In the genomic region with DNA sequence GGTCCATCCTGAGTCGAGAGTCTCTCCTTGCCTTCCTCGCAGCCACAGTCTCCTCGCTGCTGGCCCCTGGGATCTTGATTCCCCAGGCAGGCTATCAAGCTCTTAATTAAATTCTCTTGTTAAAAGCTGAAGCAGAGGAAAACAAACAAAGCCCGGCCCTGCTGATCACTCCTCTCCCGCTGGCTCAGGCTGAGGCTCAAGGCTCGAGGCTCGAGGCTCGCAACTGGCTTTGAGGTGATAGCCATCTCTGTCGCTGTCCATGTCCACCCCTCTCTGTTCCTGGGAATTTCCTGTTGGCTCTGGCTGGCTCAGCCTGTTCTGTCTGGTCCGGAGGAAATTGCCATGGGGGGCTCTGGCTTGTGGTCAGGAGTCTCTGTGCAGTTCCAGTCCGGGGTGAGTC, we compare ENCODE assay signal across 17 mouse cellular contexts. TPM values are rescaled to one million over a fixed set of nuclear protein-coding genes. Genes with fewer than 3 reads are reported as not detected.
DNase-seq lines count a peak whose midpoint lies in the region; ATAC-seq lines count a peak whose summit lies in the region.
"Had no signal": no experiment of that assay in that cellular context is flagged by ENCODE, and none has a peak within 500 bp of the region (broad histone marks: within the 10 kb centered on the region; RNA-seq: fewer than 3 reads in every experiment).

No protein-coding gene starts in this region.

- H3K4me2 ChIP-seq in hindbrain, embryonic 13.5 days: no peak overlapping the region
- H3K4me2 ChIP-seq in limb, embryonic 12.5 days: no peak overlapping the region
- H3K4me2 ChIP-seq: hindbrain, embryonic 15.5 days; limb, embryonic 13.5 days had no signal

- peaks cover 64% of the 10 kb centered on the region for H3K27me3 ChIP-seq in hindbrain, embryonic 10.5 days (ENCODE audit: insufficient read depth, poor library complexity, severe bottlenecking)
- peaks cover 32% of the 10 kb centered on the region for H3K27me3 ChIP-seq in hindbrain, embryonic 13.5 days
- H3K27me3 ChIP-seq in limb, embryonic 12.5 days: peaks cover 44% of the 10 kb centered on the region
- peaks cover 56% of the 10 kb centered on the region for H3K27me3 ChIP-seq in limb, embryonic 10.5 days (ENCODE audit: low read depth, poor library complexity, severe bottlenecking)

- no peaks in the 10 kb centered on the region for H3K9me3 ChIP-seq in hindbrain, embryonic 10.5 days
- no peaks in the 10 kb centered on the region for H3K9me3 ChIP-seq in hindbrain, embryonic 13.5 days
- no peaks in the 10 kb centered on the region for H3K9me3 ChIP-seq in limb, embryonic 12.5 days
- H3K9me3 ChIP-seq in limb, embryonic 10.5 days (replicated peaks): no peaks in the 10 kb centered on the region
- H3K9me3 ChIP-seq: hindbrain, embryonic 15.5 days; limb, embryonic 13.5 days had no signal

- no peak for ATAC-seq in hindbrain, embryonic 13.5 days (ENCODE audit: low FRiP score)
- ATAC-seq in limb, embryonic 12.5 days (ENCODE audit: insufficient number of reproducible peaks, insufficient read depth, low FRiP score, low TSS enrichment, low read depth): no peak
- ATAC-seq: intestine, embryonic 16.5 days had no signal

- no peak overlapping the region for H3K9ac ChIP-seq in hindbrain, embryonic 13.5 days
- peak overlapping the region; percentile 2; the same call in 1 of the 2 replicates for H3K9ac ChIP-seq in limb, embryonic 12.5 days (replicated peaks)
- H3K9ac ChIP-seq: hindbrain, embryonic 15.5 days; limb, embryonic 13.5 days; liver, embryonic 14.5 days had no signal

- H3K27ac ChIP-seq in hindbrain, embryonic 10.5 days: peak overlapping the region; percentile 19
- H3K27ac ChIP-seq in hindbrain, embryonic 13.5 days: no peak overlapping the region
- no peak overlapping the region for H3K27ac ChIP-seq in limb, embryonic 12.5 days
- no peak overlapping the region for H3K27ac ChIP-seq in limb, embryonic 10.5 days
- H3K27ac ChIP-seq: hindbrain, embryonic 15.5 days; left cerebral cortex, adult 2 months; limb, embryonic 13.5 days; liver, embryonic 14.5 days had no signal

- H3K36me3 ChIP-seq in hindbrain, embryonic 10.5 days: no peaks in the 10 kb centered on the region
- no peaks in the 10 kb centered on the region for H3K36me3 ChIP-seq in hindbrain, embryonic 13.5 days
- no peaks in the 10 kb centered on the region for H3K36me3 ChIP-seq in limb, embryonic 12.5 days
- no peaks in the 10 kb centered on the region for H3K36me3 ChIP-seq in limb, embryonic 10.5 days
- H3K36me3 ChIP-seq: hindbrain, embryonic 15.5 days; limb, embryonic 13.5 days had no signal

- peaks cover 41% of the 10 kb centered on the region for H3K4me1 ChIP-seq in hindbrain, embryonic 10.5 days (replicated peaks)
- H3K4me1 ChIP-seq in hindbrain, embryonic 13.5 days (replicated peaks): peaks cover 17% of the 10 kb centered on the region
- peaks cover 2% of the 10 kb centered on the region; the same call in 1 of the 2 replicates for H3K4me1 ChIP-seq in limb, embryonic 12.5 days (replicated peaks)
- H3K4me1 ChIP-seq in limb, embryonic 10.5 days: peaks cover 13% of the 10 kb centered on the region

- no peak overlapping the region for H3K4me3 ChIP-seq in hindbrain, embryonic 10.5 days
- H3K4me3 ChIP-seq in hindbrain, embryonic 13.5 days: no peak overlapping the region
- H3K4me3 ChIP-seq in limb, embryonic 12.5 days (replicated peaks): no peak overlapping the region
- H3K4me3 ChIP-seq in limb, embryonic 10.5 days: no peak overlapping the region
- H3K4me3 ChIP-seq: hindbrain, embryonic 15.5 days; left cerebral cortex, adult 2 months; limb, embryonic 13.5 days had no signal

- no peak for DNase-seq in hindbrain, embryonic 10.5 days (ENCODE audit: low spot score)
- no peak for DNase-seq in limb, embryonic 10.5 days (ENCODE audit: low spot score)
- peak; percentile 38 for DNase-seq in MN1 (ENCODE audit: low spot score)
- peak; percentile 29 for DNase-seq in ZHBTc4 (ENCODE audit: low read depth, low spot score)
- DNase-seq in right cerebral cortex, adult 18-20 months: no peak
- DNase-seq: heart, adult 11 months; right cerebral cortex, postnatal 4 days; thymus, postnatal 25 days had no signal

- WGBS in hindbrain, embryonic 10.5 days: 12% methylated on average over 11 of the region's 11 CpGs
- WGBS in hindbrain, embryonic 13.5 days: 11% methylated on average over 11 of the region's 11 CpGs
- WGBS in limb, embryonic 12.5 days: 21% methylated on average over 11 of the region's 11 CpGs
- 26% methylated on average over 11 of the region's 11 CpGs for WGBS in limb, embryonic 10.5 days

RNA-seq across cellular contexts. Expression of a gene that starts 4.4 kb away (rescaled TPM):
- polyA plus RNA-seq in hindbrain, embryonic 10.5 days (2016; fragmentation: Nextera tagmentation; extraction: Ambion mirVana): 0.18 and 0.52 TPM in 2 replicates
- 0.55 and 1.1 TPM in 2 replicates for polyA plus RNA-seq in hindbrain, embryonic 13.5 days (2015; fragmentation: Nextera tagmentation; extraction: Ambion mirVana)
- polyA plus RNA-seq in limb, embryonic 12.5 days (2016; fragmentation: Nextera tagmentation; extraction: Ambion mirVana): 0.11 and 0.17 TPM in 2 replicates
- polyA plus RNA-seq in limb, embryonic 10.5 days (2016; fragmentation: Nextera tagmentation; extraction: Ambion mirVana): 0.30 TPM in 1 of 2 replicates, not detected in the other
- polyA plus RNA-seq: liver, embryonic 14.5 days had no signal

RNA-seq across cellular contexts. Expression of a gene that starts 43.1 kb away (rescaled TPM):
- polyA plus RNA-seq in hindbrain, embryonic 10.5 days (2016; fragmentation: Nextera tagmentation; extraction: Ambion mirVana): 0.17 and 0.24 TPM in 2 replicates
- polyA plus RNA-seq in hindbrain, embryonic 13.5 days (2015; fragmentation: Nextera tagmentation; extraction: Ambion mirVana): 0.09 and 0.10 TPM in 2 replicates
- polyA plus RNA-seq in limb, embryonic 12.5 days (2016; fragmentation: Nextera tagmentation; extraction: Ambion mirVana): 0.19 TPM in 1 of 2 replicates, not detected in the other
- 0.11 and 0.16 TPM in 2 replicates for polyA plus RNA-seq in limb, embryonic 10.5 days (2016; fragmentation: Nextera tagmentation; extraction: Ambion mirVana)
- polyA plus RNA-seq: heart, embryonic 16.5 days; testis, adult 2 months had no signal

RNA-seq across cellular contexts. Expression of a gene that starts 50.6 kb away (rescaled TPM):
- polyA plus RNA-seq in hindbrain, embryonic 10.5 days (2016; fragmentation: Nextera tagmentation; extraction: Ambion mirVana): 108 and 133 TPM in 2 replicates
- polyA plus RNA-seq in hindbrain, embryonic 13.5 days (2015; fragmentation: Nextera tagmentation; extraction: Ambion mirVana): 67.1 and 76.1 TPM in 2 replicates
- polyA plus RNA-seq in limb, embryonic 12.5 days (2016; fragmentation: Nextera tagmentation; extraction: Ambion mirVana): 131 and 144 TPM in 2 replicates
- 151 and 152 TPM in 2 replicates for polyA plus RNA-seq in limb, embryonic 10.5 days (2016; fragmentation: Nextera tagmentation; extraction: Ambion mirVana)

Comparison
In these comparisons a context has a peak if more than half of its experiments do, and no peak if none do; other contexts are left out.
1. DNase-seq: peak in MN1 (single experiment) and ZHBTc4 (single experiment); none in hindbrain, embryonic 10.5 days (single experiment), limb, embryonic 10.5 days (single experiment) and right cerebral cortex, adult 18-20 months (single experiment).